Mouse (Mus musculus) lung, postnatal 10 days (tissue): Measurements from ENCODE around the gene C330021F23Rik.

Source experiments
- DNase-seq: peaks from one replicate; pipeline ENCODE4 v3.0.0; 2021

The C330021F23Rik gene

DNA sequence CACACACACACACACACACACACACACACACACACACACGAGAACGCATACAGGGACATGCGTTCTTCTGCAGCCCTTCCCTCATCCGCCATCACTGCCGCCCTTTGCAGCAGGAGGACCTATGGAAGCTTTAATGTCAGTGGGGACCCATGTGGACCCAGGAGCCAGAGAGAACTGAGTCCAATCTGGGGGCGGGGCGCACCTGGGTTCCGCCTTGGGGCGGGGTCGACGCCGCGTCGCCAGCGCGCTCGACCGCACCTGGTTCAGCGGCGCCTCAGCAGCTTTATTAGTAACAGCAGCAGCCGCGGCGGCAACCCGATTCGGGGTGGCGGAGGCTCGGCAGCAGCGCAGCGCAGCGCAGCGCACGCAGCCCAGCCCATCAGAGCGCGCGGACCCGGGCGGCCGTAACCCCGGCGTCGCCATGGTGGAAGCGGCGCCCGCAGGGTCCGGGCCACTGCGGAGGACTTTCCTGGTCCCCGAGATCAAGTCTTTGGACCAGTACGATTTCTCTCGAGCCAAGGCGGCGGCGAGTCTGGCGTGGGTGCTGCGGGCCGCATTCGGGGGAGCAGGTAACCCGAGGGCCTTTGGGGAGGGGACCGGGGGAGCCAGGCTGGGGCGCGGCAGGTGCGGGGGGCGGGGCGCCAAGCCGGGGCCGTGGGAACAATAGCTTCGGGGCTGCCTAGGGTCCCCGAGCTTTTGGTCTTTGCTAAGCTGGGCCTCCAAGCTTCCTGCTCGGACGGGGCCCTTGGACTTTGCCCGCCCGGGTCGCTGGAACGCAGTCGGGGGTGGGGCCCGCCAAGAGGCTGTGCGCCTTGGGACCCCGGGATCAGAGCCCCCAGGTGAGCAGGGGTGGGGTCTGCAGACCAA, 19.8 kb downstream of the C330021F23Rik start:
- peak; percentile 71 for DNase-seq

DNA sequence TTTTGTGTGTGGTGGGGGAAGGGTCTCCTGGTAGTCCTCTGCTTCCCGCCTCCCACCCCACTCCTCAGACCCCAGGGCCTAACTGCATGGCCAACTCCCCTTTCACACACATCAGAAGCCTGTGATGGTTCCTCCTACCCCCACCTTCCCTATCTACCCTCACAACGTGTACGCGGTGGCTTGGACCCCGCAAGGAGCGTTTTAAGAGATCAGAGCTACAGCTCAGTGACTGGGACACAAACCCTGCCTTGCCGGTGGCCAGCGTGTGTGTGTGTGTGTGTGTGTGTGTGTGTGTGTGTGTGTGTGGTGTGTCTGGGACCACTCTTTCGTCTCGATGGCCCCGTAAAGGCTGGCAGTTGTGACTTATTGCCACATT, 20.5 kb downstream of the C330021F23Rik start:
- DNase-seq: no peak

DNA sequence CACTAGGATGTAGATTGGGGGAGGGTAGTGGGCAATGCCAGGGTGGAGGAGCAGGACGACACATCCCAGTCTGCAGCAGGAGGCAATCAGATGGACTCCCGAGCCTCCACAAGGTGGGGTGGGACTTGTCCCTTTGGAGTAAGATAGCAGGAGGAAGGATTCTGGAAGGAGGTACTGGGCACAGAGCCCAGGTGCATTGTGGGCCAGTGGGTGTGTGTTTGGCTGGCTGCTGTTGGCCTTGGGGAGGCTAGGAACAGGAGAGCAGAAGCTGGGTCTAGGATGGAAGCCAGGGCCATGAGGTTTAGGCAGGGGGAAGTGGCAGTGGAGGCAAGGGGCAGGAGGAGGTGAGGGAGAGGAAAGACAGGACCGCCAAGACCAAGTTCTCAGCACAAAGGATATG, 25.7 kb downstream of the C330021F23Rik start:
- DNase-seq: no peak

- DNase-seq: no peak
Observed at GRCm38 (mm10) chr8:3594466-3594865, 26.7 kb downstream of the C330021F23Rik start.

- DNase-seq: no peak
Observed at GRCm38 (mm10) chr8:3598054-3598453, 30.3 kb downstream of the C330021F23Rik start.

- DNase-seq: no peak
Observed at GRCm38 (mm10) chr8:3599219-3599618, 31.4 kb downstream of the C330021F23Rik start.

GRCm38 (mm10) chr8:3600401-3600800, 32.6 kb downstream of the C330021F23Rik start:
- peak; percentile 85 for DNase-seq

GRCm38 (mm10) chr8:3603439-3603838, 35.6 kb downstream of the C330021F23Rik start:
- no peak for DNase-seq

DNA sequence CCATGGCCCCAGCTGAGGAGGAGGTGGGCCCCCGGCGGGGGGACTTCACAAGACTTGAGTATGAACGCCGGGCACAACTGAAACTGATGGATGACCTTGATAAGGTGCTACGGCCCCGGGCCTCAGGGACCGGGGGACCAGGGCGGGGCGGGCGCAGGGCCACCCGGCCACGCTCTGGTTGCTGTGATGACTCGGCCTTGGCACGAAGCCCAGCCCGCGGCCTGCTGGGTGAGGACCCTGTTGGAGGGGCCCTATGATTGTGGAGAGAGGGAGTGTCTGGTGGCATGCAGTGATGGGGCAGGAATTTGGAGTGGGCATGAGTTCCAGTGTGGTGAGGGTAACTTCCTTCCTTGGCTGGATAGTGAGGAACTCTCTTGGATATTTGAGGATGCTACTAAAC, 38.8 kb downstream of the C330021F23Rik start:
- no peak for DNase-seq

DNA sequence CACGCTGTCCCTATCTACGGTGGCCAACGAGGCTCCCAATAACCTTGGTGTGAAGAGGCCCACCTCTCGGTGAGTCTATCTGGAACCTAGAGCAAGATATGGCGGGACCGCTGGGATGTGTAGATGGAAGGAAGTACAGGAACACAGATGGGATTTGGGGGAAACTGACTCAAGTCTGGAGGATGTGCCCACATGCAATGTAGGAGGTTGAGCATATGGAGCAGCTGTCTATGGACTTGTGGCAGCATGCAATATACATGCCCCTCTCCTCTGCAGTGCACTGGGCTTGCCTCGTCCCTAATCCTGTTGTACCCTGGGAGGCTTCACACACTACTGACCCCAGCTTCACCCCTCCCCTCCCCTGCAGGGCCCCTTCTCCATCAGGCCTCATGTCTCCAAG, 40.0 kb downstream of the C330021F23Rik start:
- no peak for DNase-seq

GRCm38 (mm10) chr8:3609046-3609815, 41.4 kb downstream of the C330021F23Rik start:
- no peak for DNase-seq

- no peak for DNase-seq
Observed at GRCm38 (mm10) chr8:3609816-3610150, 42.0 kb downstream of the C330021F23Rik start.

GRCm38 (mm10) chr8:3621199-3621970, 53.6 kb downstream of the C330021F23Rik start, which contains the start of the genes Xab2 and Pet100:
Gene Xab2, minus strand, starts transcription at chr8:3621316.
Gene Pet100, plus strand, starts transcription at chr8:3621548.
- peak; percentile 99 for DNase-seq

DNA sequence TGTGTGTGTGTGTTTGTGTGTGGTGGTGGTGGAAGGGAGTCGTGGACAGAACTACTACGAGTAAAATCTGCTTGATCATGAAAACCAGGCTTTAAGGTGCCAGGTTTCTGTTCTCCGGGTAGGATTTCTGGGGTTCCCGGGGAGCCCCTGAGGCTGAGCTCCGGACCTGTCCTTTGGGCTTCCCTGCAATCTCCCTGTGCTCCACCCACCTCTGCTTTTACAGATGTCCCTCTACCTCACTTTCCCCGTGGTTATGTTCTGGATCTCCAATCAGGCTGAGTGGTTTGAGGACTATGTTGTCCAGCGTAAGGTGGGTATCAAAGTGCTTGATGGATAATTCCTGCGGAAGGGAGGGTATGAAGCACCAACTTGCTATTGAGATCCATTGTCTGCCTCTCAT, 54.3 kb downstream of the C330021F23Rik start:
- DNase-seq: no peak

- DNase-seq: no peak
Observed at GRCm38 (mm10) chr8:3625445-3625844, 57.7 kb downstream of the C330021F23Rik start, which contains the start of gene Pcp2. Gene Pcp2, minus strand, starts transcription at chr8:3625545.

- no peak for DNase-seq
Observed at GRCm38 (mm10) chr8:3626971-3627370, 59.2 kb downstream of the C330021F23Rik start.

- DNase-seq: peak; percentile 56
Observed at GRCm38 (mm10) chr8:3628014-3628413, 60.2 kb downstream of the C330021F23Rik start.

GRCm38 (mm10) chr8:3630647-3631477, 63.1 kb downstream of the C330021F23Rik start, which contains the start of gene Stxbp2:
Gene Stxbp2, plus strand, starts transcription at chr8:3630955.
- DNase-seq: peak; percentile 82

DNA sequence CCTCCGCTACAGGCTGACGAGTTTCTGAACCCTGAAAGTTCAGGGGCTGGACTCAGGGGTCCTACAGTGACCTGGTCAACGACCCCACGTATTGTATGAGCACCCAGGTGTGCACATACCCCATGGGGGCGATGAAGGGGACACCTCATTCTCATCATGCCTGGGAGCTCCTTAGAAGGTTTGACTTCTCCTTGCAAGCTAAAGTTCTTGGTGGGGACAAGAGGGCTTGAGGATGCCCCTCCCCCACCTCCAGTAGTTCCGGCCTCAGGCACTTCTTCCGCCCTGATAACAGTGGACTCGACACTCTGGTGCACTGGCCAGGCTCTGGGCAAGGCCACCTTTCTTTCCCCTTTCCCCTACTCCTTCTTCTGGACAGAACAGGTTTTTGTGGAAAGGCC, 63.7 kb downstream of the C330021F23Rik start:
- DNase-seq: peak; percentile 46
